Mouse (Mus musculus) forelimb bud, embryonic 11.5 days (tissue): Measurements from ENCODE around the gene Gpr171.
"Not testable (repeated sequence)": the region's sequence is repeated elsewhere in the genome, so short reads cannot be mapped to it uniquely, and the experiment has no call there.

Source experiments
- DNase-seq: peaks from one replicate; pipeline ENCODE4 v3.0.0-alpha.2; 2012; ENCODE audit warnings: low read depth, low spot score

Gene Gpr171

DNA sequence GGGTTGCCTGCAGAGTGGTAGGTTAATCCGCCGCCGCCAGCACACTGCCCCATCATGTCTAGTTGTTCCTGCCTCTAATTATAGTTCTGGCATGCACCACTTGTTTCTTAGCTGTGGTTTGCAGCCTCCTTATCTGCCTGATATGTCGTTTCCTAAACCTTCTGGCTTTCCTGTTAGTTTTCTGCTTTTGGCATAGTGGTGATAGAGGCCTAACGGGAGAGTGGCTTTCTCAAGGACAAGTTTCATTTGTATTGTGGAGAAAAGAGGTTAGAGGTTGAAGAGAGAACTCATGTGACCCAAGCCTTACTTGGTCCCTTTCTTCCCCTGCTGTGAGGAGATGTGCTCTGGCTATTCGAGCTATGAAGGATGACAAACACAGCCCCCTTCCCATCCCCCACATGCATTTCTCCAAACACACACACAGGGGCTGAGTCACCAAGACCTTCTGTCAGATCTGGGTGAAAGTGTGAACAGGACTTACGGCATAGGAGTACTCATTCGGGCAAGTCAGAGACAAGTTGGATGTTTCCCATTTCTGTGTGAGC lies 12.4 kb upstream of the Gpr171 start:
- no peak for DNase-seq

DNA sequence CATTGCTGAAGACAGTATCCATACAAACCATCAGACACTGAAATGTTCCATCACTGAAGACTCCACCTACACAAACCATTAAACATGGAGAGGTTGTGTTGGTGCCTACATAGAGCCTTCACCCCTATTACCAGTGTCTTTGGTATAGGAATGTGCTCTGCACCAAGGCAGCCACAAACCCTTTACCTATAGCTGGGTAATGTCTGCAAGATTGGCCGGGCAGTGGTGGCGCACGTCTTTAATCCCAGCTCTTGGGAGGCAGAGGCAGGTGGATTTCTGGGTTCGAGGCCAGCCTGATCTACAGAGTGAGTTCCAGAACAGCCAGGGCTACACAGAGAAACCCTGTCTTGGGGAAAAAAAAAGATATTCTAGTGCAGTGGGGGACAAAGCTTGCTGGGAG lies 11.7 kb upstream of the Gpr171 start:
- DNase-seq = not testable (repeated sequence)

DNA sequence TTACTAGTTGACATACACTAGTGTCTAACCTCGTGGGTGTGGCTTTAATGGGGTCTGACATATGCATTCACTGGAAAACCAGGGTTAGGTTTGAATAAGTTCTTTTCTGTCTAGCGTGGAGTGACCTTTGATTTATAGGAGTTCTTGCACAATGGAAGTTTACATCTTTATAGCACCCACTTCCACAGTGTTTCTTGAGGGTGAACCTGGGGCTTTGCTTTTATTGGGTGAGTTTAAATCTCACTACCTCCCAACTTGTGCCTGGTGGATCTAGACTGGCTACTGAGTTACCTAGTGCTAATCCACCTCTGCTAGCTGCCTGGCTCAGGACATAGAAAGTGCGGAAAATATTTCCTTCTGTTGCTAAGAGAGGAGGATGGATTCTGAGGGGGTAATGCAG lies 10.3 kb upstream of the Gpr171 start:
- DNase-seq = no peak

DNA sequence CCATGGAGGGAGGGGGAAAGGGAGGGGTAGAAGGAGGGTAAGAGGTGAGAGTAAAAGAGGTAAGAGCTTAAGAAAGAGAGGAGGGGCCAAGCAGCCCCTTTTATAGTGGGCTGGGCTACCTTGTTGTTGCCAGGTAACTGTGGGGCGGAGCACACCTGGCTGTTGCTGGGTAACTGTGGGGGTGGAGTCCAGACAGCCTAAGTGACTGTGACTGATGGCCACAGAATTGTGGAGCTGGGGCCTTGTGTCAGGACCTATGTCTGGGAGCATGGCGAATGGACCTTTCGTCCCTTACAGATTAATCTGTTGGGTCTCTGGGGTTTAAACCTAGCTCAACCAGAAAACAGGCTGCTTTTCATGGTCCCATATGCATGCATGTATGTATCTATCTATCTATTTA lies 8.2 kb upstream of the Gpr171 start:
- DNase-seq = not testable (repeated sequence)

DNA sequence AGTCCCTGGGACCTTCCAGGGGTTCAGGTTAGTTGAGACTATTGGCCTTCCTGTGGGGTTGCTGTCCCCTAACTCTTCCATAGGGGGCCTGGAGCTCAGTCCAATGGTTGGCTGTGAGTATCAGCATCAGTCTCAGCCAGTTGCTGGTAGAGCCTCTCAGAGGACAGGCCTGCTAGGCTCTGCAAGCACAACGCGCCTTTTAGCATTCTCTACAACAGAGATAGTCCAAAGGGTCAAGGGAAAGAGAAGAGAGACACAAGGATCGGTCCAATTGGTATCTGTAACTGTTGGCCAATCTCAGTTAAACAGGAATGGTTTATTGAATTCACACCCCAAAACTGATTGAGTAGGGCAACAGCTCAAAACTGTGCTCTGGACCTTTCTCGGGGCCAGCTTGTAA lies 5.8 kb upstream of the Gpr171 start:
- no peak for DNase-seq

DNA sequence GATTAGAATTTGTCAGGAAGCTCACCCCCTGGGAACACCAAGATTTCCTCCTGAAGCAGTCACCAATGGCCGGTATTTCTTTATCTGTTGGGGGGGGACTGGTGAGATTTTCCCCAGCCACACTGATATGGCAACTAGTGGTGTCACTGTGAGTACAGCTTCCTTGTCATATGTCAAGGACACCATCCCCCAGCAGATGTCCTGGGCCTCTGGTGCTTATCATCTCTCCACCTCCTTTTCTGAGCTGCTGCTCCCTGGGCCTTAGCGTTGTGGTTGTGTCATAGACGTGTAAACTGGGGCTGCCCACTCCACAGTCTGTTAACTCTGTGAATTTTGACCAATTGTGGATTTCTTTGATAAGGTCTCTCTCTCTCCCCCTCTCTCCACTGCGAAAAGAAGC lies 2.8 kb upstream of the Gpr171 start:
- DNase-seq = no peak

DNA sequence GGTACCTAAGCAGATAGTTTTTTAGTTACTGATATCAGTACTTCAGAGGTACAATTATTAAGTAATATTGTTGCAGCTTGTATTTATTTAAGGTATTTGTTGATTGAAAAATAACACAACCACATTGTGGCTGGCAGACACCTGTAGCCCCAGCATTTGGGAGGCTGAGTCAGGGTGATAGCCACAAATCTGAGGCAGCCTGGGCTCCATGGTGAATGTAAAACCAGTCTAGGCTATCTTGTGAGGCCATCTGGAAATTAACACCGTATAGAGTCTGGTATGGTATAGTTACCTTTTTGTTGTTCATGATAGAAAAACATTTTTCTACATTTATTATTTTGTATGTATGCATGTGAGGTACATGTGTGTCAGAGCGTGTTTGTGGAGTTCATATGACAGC lies 525 bp upstream of the Gpr171 start:
- no peak for DNase-seq

DNA sequence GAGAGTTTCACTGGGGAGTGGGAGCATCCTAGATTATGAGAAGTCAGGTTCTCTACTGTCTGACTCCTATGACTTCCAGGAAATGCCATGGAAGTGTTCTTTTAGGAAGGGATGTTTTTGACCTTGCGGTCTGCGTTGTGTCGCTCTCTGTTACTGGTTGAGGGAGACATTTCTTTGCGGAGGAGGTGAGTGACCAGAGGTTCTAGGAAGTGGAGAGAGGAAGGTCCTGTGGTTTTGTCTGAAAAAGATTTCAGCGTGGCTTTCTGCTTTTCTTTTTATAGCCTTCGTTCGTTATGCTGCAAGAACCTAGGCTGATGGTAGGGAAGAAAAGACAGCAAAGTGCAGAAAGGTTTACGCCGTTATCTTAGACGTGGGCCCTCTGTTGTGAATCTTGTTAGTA lies 3.1 kb downstream of the Gpr171 start:
- no peak for DNase-seq

DNA sequence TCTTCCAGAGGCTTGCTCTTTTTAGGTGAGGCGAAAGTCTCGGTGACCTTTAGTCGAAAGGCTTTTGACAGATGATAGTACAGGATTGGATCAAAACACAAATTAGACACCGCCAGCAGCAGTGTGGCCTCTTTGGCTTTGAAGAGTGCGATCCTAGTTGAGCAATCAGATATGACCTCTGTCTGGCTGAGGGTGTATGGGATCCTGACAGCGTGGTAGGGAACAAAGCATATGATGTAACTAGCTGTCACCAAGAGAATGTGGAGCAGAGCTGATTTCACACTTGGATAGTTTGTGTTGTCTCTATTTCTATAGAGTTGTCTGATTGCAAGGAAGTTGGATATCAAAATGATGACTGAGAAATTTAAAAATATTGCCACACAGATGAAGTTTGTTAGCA lies 4.2 kb downstream of the Gpr171 start:
- DNase-seq = no peak

DNA sequence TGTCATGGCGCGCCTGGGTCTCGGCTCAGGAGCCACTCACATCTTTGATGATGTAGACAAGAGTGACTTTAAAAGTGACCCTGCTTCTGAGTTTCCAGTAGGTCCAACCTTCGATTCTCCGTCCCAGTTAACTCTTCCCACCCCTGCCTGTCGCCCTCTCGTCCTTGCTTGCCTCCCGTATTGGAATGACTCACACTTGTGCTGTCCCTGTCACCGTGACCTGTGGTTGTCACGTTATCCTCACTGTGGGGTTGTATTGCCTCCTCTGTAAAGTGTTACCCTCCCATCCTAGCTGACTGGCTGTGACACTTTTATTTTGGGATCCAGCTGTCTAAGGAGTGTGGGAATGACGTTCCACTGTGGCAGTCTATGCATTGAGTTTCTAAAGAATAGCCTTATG lies 8.9 kb downstream of the Gpr171 start:
- no peak for DNase-seq

DNA sequence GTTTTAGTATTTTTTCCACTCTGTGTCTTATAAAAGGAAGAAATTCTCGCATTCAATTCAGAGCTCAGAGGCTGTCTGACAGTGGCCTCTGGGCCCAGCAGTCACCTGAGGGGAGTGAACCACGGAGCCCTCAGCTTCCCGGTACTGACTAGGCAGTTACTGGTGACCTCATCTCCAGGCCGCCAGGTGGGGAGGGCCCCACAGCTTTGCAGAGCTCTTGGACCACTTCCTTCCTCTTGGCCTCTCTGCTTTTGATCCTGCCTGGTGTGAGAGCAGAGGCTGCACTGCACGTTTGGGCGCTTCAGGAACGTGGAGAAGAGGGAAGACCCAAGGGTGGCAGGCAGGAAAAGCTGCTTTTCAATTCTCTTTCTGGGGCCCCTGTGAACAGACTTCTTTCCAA lies 20.7 kb downstream of the Gpr171 start:
- DNase-seq = peak; percentile 27

DNA sequence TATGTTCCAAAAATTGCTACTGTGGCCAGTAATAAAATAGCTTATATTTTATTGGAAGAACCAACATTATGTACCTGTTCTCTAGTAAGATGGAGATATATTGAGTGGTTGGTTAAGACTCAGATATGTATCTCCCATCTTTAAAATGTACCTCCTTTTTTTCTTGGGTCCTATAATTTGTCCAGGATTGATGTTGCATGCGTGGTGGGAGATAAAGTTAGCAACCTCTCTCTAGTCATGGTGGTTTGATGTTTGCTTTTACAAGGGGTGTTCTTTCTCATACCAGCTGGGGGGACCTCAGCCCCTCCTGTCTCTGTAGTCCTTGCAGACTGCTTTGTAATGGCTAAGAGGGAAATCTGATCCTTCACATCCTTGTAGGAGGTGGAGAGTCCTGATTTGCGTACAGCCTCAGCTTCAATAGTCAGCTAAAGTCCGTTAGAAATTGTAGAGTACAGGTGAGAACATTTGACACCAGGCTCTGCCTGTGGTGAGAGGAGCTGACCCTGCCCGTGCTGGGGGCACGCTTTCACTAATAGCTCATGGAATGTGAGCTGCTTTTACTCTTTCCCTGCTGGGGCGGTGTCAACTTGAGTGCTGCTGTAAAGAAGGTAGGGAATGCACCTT lies 21.2 kb downstream of the Gpr171 start:
- peak; percentile 11 for DNase-seq

DNA sequence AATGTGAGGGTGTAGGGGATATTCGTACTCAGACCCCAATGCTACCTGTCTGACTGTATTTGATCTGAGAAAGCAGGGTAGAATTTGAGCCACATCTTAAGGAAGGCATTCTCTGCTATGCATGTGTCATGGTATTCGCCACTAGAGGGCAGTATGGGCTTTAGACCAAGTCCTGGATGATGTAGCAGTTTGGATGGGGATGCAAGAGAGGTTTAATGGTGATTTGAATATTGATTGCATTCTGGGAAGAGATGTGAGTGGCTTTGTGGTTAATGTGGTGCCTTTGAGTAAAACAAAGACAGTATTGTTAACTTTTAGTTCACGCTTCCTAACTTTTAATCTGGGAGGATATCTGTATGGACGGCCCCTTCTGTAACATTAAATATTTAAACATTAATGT lies 22.3 kb downstream of the Gpr171 start:
- peak; percentile 79 for DNase-seq

DNA sequence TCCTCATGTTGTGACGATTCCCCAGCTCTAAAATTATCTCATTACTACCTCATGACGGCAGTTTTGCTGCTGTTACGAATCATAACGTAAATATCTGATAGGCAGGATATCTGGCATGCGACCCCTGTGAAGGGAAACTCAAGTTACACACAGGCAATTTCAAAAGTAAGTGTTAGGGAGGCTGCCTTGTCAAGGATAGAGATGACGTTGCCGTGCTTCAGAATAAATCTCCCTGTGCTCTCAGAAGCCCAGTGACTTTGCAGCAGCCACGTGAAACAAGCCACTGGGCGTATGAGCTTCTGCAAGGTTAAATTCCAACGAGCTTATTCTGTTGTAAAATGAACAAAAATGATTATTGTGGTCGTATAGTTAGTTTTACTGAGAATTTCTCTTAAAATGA lies 23.0 kb downstream of the Gpr171 start:
- no peak for DNase-seq

DNA sequence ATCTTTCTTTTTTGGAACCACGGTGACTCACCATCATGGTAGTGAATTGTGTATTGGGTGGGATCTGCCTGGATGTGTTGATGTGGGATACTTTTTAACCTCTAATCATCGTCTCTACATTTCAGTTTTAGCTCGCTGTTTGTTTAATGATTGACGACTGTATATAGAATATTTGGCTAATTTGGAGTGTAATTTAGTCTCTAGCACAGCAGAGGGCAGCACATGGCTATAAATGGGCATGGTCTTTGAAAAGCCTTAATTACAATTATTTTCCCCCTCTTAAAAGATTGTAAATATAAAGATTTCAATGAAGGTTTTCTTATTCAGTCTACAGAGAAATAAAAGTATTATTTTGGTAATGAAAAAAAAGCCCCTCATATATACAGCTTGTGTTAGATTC lies 24.3 kb downstream of the Gpr171 start:
- no peak for DNase-seq

DNA sequence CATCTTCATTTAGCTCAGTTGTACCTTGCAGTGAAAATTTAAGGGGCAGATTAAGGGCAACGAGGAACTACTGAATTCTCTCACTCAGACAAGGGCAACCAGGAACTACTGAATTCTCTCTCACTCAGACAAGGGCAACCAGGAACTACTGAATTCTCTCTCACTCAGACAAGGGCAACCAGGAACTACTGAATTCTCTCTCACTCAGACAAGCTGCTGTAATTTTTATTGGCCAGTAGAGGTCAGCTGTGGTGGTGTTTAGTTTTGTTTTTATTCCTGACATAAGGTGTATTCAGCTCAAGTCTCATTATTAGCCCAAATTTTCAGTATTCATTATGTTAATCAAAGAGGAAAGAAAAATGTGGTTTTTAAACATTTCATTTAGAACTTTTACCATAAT lies 32.5 kb downstream of the Gpr171 start:
- not testable (repeated sequence) for DNase-seq

DNA sequence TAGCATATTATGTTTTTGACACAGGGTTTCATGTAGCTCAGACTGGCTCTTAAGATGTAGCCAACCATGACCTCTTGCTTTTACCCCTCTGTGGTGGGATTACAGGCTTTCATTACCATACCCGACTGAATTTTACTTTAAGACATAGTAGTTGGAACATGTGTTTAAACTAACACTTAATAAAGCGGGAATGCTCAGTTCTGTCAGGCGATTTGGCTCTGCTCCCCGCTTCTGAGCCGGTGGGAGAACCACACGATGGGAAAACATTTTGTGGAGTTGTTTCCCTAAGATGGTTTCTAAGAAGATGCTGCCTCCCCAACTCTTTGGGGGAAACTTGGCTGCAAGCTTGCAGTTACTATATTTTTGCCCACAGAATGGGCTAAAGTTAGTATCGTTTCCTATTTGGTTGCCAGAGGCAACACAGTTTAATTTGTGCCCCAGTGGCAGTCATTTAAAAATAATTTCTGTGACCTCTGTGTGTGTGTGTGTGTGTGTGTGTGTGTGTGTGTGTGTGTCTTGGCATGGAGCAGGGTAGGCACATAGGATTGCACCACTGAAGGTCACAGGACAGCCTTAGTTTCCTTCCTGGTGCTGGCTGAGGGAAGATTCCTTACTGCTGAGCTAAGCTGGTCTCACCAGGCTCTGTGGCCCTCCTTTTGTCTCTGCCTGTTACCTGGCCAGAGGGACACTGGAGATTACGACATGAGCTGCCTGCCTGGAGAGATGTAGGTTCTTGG lies 34.9 kb downstream of the Gpr171 start:
- DNase-seq = no peak

DNA sequence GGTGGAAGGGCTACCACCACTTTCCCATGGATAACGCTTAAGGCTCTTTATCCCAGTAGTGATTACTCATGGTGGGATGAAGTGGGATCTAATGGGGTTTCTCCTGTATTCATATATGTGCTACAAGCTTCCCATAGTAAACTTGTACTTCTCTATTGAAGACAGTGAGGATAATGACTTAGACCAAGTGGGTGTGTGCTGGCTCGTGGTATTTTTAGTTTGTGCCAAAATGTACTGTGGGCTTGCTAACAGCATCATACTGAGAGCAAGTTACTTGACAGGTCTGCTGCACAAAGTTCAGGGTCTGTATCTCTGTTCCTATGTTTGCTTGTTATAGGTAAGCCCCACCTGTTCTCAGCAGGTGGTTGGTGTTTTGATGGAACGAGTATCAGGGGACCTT lies 35.7 kb downstream of the Gpr171 start:
- DNase-seq = no peak

DNA sequence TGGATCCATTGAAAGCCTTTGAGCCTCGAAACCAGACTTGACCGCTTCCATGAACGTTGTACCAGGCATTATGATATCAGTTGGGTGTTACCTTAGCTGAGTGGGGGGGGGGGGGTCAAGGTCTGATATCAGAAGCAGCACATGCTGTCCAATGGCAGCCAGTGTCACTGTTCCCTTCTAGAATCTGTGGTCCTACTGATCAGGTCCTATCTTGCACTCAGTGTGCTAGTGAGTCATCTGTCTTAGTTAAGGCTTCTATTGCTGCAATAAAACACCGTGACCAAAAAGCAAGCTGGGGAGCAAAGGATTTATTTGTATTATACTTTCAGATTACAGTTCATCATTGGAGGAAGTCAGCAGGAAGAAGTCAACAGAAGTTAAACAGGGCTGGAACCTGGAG lies 38.2 kb downstream of the Gpr171 start:
- DNase-seq = no peak

DNA sequence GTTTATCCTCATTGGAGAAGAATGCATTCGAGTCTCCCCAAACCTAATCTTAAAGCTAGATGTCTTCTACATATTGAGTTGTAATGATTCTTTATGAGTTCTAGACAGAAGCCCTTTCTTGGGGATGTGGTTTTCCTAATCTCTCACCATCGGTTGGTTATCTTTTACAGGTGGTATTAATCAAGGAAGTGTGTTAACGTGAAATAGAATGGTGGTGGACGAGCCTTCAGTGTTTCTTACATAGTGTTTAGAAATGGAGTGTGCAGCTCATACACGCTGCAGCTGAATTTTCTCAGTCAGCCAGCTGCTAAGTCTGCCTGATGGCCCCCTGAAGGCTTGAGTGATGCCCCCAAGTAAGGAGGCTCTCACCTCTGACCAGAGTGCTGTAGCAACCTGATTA lies 39.5 kb downstream of the Gpr171 start:
- no peak for DNase-seq

DNA sequence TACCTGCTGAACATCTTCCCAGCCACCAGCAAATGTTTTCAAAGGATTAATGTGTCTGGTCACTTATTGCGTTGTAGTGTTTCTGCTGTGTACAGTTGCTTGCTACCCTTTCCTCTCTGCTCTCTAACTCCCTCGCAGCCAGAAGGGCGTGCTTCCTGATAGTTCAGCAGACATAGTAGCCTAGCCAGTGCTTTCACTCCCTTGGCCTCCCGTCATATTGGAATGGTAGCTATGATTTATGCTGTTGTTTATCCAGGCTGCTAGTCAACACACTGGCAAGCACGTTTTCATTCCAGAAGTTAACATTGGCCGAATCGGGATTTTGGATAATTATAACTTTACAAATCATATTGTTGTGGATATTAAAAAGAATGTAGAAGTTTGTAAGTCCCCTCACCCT lies 41.5 kb downstream of the Gpr171 start:
- no peak for DNase-seq

DNA sequence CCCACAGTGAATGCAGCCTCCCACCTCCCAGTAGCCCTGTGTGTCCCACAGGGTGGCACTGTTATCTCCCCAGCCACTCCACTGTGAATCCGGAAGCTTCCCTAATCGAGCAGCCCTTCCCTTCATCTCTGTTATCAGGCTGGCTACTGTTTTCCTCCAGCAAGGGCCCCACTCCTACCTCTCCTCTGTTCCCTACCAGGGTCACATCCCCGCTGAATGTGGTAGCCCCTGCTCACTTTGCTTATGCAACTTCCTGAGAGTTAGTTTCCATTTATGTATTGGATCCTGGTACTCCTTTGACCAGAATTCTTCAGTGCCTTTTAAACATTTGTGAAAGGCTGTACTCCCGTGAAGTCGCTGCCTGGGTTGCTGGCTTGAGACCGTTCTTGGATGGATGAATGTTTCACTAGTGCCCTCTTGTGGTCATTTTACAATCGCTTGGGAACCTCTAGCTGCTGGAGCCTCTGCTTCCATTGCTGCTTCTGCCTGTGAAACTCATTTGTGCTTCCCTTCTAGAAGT lies 42.5 kb downstream of the Gpr171 start:
- DNase-seq = peak; percentile 83

DNA sequence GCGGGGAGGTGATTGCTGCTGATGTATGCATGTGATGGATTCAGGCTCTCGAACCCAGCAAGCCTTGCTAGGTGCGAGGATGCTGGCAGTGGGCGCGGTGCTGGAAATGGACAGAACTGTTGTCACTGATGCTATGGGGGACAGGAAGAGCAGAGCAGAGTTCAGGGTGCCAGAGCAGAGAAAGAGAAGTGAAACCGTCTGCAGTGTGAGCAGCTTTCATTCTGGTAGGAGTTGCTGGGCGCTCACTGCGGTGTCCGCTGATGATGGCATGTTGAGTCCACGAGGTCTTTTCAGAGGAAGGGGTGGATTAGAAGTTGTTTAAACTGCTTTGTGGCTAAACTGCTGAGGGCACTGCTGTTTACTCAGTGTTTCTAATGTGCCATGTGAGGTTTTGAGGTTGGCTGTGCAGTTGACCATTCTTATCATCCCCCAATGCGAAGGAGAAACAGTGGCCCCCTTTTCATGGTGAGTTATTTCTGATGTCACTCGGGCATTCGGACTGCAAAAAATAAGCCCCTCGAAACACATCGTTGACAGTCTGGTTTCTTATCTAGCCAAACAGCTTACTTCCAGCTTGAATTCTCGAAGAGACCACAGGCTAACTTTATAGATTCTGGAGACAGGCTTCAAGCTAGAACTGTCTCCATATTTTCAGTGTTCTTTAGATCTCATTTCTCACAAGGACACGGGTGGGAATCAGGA lies 46.6 kb downstream of the Gpr171 start:
- no peak for DNase-seq
